Mouse (Mus musculus) E14TG2a.4 (cell line): Measurements from ENCODE around the gene Nos1ap.

Experiments used
- CTCF ChIP-seq: conservative IDR thresholded peaks from 2 replicates; pipeline ENCODE4 v1.5.1; 2014; ENCODE audit warnings: low read length
- NANOG ChIP-seq: IDR thresholded peaks from 2 replicates; pipeline ENCODE4 v1.6.1; 2014; ENCODE audit warnings: borderline replicate concordance, low read length, mixed read lengths

DNA sequence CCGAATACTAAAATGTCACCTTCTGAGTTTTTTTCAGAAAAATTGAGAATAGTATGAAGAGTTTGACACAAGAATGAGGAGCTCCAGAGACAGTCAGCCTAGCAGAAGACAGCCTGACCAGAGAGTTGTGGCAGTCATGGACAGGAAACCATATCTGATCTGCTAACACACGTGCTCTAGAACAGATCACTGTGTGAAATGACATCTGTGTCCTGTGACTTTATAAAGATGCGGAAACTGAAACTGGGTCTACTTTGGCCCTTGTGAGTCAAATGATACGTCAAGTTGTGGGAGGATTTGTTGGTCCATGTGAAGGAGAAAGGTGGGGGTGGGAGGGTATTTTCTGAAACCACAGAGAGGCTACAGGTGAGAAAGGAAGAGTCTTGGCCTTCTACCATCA is 319.0 kb downstream of the Nos1ap start:
- TF ChIP-seq CTCF (no peak), NANOG (no peak)
